26 mouse cellular contexts compared by ENCODE assay signal in the genomic region with DNA sequence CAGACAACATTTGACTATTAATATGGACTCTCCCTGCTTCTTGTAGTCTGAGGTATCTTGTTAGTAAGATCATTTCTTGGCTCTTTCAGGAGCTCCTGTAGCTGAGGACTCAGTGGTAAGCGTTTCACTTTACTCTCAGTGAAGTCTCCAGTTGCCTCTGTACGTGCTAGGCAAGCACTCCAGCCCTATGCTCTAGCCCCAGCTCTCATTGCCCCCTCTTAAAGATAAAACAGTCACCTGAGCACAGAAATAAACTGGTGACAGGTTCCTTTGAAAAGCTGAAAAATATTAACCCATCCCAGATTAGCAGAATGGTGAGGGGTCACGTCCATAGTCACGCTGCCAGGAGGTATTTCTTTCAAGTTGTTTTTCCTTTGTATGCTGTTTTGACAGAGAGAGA. TPM values are rescaled to one million over a fixed set of nuclear protein-coding genes. Genes with fewer than 3 reads are reported as not detected.
"Had no signal": no experiment of that assay in that cellular context is flagged by ENCODE, and none has a peak within 500 bp of the region (broad histone marks: within the 10 kb centered on the region; RNA-seq: fewer than 3 reads in every experiment).

No protein-coding gene starts in this region.

- ATAC-seq: hindbrain, postnatal 0 days; inflammation-experienced regulatory T-cells, adult 6 months; midbrain, embryonic 15.5 days had no signal

- H3K9me3 ChIP-seq: limb, embryonic 10.5 days; limb, embryonic 13.5 days; midbrain, embryonic 12.5 days; midbrain, embryonic 15.5 days; neural tube, embryonic 13.5 days had no signal

- H3K36me3 ChIP-seq: limb, embryonic 10.5 days; limb, embryonic 13.5 days; midbrain, embryonic 12.5 days; midbrain, embryonic 15.5 days; neural tube, embryonic 13.5 days had no signal

- H3K27ac ChIP-seq: hindbrain, postnatal 0 days; kidney, postnatal 0 days; layer of hippocampus, adult 2 months; limb, embryonic 10.5 days; limb, embryonic 13.5 days; liver, embryonic 14.5 days; midbrain, embryonic 12.5 days; midbrain, embryonic 15.5 days; neural tube, embryonic 13.5 days had no signal

- H3K9ac ChIP-seq: limb, embryonic 13.5 days; liver, embryonic 14.5 days; lung, embryonic 14.5 days; midbrain, embryonic 12.5 days; midbrain, embryonic 15.5 days; neural tube, embryonic 13.5 days had no signal

- H3K4me3 ChIP-seq: layer of hippocampus, adult 2 months; limb, embryonic 10.5 days; limb, embryonic 13.5 days; midbrain, embryonic 12.5 days; midbrain, embryonic 15.5 days; myocyte; neural tube, embryonic 13.5 days had no signal

- H3K4me2 ChIP-seq: limb, embryonic 13.5 days; lung, embryonic 14.5 days; midbrain, embryonic 12.5 days; midbrain, embryonic 15.5 days; neural tube, embryonic 13.5 days had no signal

- DNase-seq: kidney, adult 2 months; kidney, postnatal 25 days; layer of hippocampus, adult 9-11 months; lung, embryonic 14.5 days; lung, postnatal 4 days; retina, postnatal 1 day; right cerebral cortex, postnatal 25 days; spleen, adult 18-20 months; thymus, adult 2 months; thymus, postnatal 14 days; thymus, postnatal 4 days had no signal

- H3K4me1 ChIP-seq: limb, embryonic 10.5 days; limb, embryonic 13.5 days had no signal

- H3K27me3 ChIP-seq: limb, embryonic 13.5 days; midbrain, embryonic 12.5 days; midbrain, embryonic 15.5 days; neural tube, embryonic 13.5 days had no signal

RNA-seq across cellular contexts. Expression of a gene that starts 9.6 kb away (rescaled TPM):
- polyA plus RNA-seq: hindbrain, postnatal 0 days; inflammation-experienced regulatory T-cells, adult 6 months; kidney, adult 2 months; kidney, embryonic 14.5 days; kidney, postnatal 0 days; large intestine, adult 2 months; limb, embryonic 10.5 days; liver, adult 2 months; liver, embryonic 14.5 days; lung, embryonic 14.5 days; midbrain, embryonic 12.5 days; midbrain, embryonic 15.5 days; myocyte; neural tube, embryonic 13.5 days; stomach, embryonic 16.5 days; thymus, adult 2 months had no signal

RNA-seq across cellular contexts. Expression of a gene that starts 18.9 kb away (rescaled TPM):
- polyA plus RNA-seq: hindbrain, postnatal 0 days; inflammation-experienced regulatory T-cells, adult 6 months; midbrain, embryonic 15.5 days; myocyte had no signal

RNA-seq across cellular contexts. Expression of a gene that starts 35.0 kb away (rescaled TPM):
- polyA plus RNA-seq: inflammation-experienced regulatory T-cells, adult 6 months had no signal
